Mouse (Mus musculus) heart, embryonic 10.5 days (tissue): ENCODE measurements around the gene Rad9a. TPM values are rescaled to one million over a fixed set of nuclear protein-coding genes. Genes with fewer than 3 reads are reported as not detected.

Source experiments
- DNase-seq: peaks from one replicate; pipeline ENCODE4 v3.0.0-alpha.2; 2017; ENCODE audit warnings: low spot score
- H3K27ac ChIP-seq: fragments of 300-500 bp; sonication (generic); 2 replicates; pipeline ENCODE4 v1.5.1; 2016; ENCODE audit warnings: mild to moderate bottlenecking
- H3K27me3 ChIP-seq: fragments of 300-500 bp; sonication (generic); 2 replicates; pipeline ENCODE4 v1.6.1; 2016; ENCODE audit warnings: mild to moderate bottlenecking; ENCODE audit not compliant: poor library complexity, insufficient read depth, severe bottlenecking
- H3K36me3 ChIP-seq: fragments of 300-500 bp; sonication (generic); 2 replicates; pipeline ENCODE4 v1.6.1; 2016; ENCODE audit warnings: mild to moderate bottlenecking, moderate library complexity
- H3K4me1 ChIP-seq: fragments of 300-500 bp; sonication (generic); 2 replicates; pipeline ENCODE4 v1.6.1; 2016; ENCODE audit warnings: mild to moderate bottlenecking
- H3K4me3 ChIP-seq: fragments of 300-500 bp; sonication (generic); 2 replicates; pipeline ENCODE4 v1.5.1; 2016; ENCODE audit warnings: mild to moderate bottlenecking, moderate library complexity
- H3K9me3 ChIP-seq: fragments of 300-500 bp; sonication (generic); 2 replicates; pipeline ENCODE4 v1.6.1; 2016; ENCODE audit warnings: mild to moderate bottlenecking, moderate library complexity
- WGBS: fragments of 180-500 bp; shearing (Covaris S2); methylation state at CpG from one replicate; pipeline ENCODE4 v1.1.7; 2016; 5-methylcytosine and 5-hydroxymethylcytosine counted together
- polyA plus RNA-seq: library from polyadenylated mRNA; unstranded; fragments of >200 nt; fragmentation: Nextera tagmentation; extraction: Ambion mirVana; gene quantifications from 2 replicates; pipeline ENCODE4 v1.2.1, GENCODE M21; 2016

The Rad9a gene
- polyA plus RNA-seq, 1 experiment from 2014 or later: 40.0 TPM

DNA sequence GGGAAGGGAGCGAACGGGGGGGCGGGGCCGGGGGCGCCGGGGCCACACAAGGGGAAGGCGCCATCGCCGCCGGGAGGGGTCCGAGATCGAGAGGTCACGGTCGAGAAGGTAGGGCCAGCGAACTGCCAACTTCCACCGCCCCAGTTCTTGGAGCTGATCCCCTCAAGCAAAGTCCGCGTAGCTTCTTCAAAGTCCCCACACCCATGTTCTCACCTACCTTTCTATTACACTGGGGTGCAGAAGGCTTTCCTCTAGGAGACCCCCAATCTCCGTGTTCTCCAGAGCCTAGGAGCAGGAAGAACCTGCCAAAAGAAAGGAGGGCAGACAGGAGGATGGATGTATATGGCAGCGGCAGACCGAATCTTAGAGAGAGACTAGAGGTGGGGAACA is 14.0 kb upstream of the Rad9a start:
- peak overlapping the region; percentile 91 for H3K27ac ChIP-seq
- no peaks in the 10 kb centered on the region for H3K9me3 ChIP-seq
- H3K27me3 ChIP-seq: peaks cover 87% of the 10 kb centered on the region
- H3K4me3 ChIP-seq: peak overlapping the region; percentile 75
- DNase-seq: no peak
- 3% methylated on average over 20 of the region's 21 CpGs for whole genome bisulfite sequencing
- H3K36me3 ChIP-seq: 0 out of 2 replicates have a peak, but pooled peaks cover 1% of the 10 kb centered on the region
- H3K4me1 ChIP-seq: peaks cover 67% of the 10 kb centered on the region

DNA sequence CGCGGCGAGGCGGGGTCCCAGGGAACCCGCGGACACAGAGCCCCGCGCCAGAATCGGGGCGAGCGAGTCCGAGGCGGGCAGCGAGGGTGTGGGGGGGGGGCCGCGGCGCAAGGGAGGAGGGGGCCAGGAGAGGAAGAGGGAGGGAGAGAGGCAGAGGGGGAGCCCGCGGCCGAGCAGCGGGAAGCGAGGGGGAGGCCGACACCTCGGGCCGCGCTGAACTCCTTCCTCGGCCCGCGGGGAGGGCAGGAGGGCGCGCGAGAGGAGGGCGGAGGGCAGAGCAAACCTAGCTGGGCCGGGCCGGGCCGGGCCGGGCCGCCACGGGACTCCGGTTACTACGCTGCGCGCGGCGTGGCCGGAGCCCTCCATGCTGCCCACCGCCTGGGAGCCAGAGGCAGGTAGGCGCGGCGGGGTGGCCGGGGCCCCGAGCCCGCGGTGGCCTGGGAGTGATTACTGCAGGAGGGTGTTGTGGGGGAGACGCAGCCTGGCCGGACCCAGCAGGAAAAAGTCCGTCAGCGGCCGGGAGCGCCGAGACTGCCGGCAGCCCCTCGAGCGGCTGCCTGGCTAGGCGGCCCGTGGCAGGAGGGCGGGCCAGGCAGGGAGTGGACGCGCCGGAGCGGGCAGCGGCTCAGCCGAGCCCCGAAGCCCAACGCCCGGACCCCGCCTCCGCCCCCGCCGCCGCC is 13.4 kb upstream of the Rad9a start:
- WGBS: under 1% methylated on average over 52 of the region's 81 CpGs
- peak overlapping the region; percentile 75 for H3K4me3 ChIP-seq
- H3K36me3 ChIP-seq: no peaks in the 10 kb centered on the region
- peaks cover 62% of the 10 kb centered on the region for H3K4me1 ChIP-seq
- H3K27ac ChIP-seq: peak overlapping the region; percentile 91
- H3K9me3 ChIP-seq: no peaks in the 10 kb centered on the region
- peaks cover 87% of the 10 kb centered on the region for H3K27me3 ChIP-seq
- DNase-seq: no peak

DNA sequence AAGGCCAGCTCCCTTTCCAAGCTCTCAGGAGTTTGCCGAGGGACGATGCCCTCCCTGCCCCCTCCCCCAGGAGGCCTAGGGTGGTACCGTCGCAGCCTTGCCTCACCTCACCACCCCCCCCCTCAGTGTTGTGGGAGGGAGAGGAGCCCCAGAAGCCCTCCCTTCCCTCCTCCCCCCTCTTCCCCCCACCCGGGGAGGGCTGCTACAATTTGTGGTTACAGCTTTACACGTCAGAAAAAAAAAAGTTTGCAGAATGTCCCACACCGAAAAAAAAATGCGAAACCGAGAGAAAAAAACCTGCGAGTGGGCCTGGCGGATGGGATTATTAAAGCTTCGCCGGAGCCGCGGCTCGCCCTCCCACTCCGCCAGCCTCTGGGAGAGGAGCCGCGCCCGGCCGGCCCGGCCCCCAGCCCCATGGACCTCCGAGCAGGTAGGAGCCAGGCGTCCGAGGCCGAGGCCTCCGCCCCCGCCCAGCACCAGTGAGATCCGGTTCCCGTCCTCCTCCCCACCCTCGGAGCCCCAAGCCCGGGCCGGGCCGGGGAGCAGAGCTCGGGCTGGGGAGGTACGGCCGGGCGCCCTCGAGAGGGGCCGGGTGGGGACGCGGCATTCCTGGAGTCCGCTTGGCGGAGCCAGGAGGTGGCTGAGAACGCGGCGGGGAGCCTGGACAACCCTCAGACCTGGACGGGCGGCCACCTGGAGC is 12.8 kb upstream of the Rad9a start, which contains the start of the genes Clcf1 and AC109138.7:
Clcf1 (plus strand) TSS at position 168 of the 700 bp plus-strand sequence.
AC109138.7 (plus strand) TSS at position 287 of the 700 bp plus-strand sequence.
- no peaks in the 10 kb centered on the region for H3K9me3 ChIP-seq
- under 1% methylated on average over 49 of the region's 49 CpGs for WGBS
- H3K27ac ChIP-seq: peak within 1 kb of the TSS; percentile 91
- H3K36me3 ChIP-seq: no peaks in the 10 kb centered on the region
- no peak for DNase-seq
- H3K27me3 ChIP-seq: peaks cover 89% of the 10 kb centered on the region
- H3K4me3 ChIP-seq: peak within 1 kb of the TSS; percentile 75
- peaks cover 62% of the 10 kb centered on the region for H3K4me1 ChIP-seq

DNA sequence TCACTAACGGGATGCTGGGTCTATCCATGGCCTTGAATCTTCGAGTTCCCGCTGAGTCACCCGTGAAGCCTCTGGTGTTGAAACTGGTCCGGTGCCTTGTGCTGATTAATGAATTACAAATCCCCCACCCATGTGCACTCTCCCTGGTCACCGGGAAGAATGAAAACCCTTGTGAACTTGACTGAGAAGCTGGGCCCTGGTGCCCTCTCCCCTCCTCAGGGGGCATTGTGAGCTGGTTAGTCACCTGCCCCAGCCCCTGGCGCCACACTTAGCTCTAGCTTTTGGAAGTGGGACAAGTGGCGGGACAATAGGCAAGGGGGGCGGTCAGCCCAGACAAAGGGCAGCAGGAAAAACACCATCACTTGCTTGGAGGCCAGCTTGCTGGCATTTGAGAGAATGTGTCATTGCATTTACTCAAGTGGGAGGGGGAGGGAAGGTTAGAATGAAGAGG is 12.1 kb upstream of the Rad9a start:
- Histone ChIP-seq H3K4me3 (peak overlapping the region; percentile 75), H3K9me3 (no peaks in the 10 kb centered on the region), H3K27me3 (peaks cover 96% of the 10 kb centered on the region), H3K4me1 (peaks cover 67% of the 10 kb centered on the region), H3K36me3 (no peaks in the 10 kb centered on the region), H3K27ac (peak overlapping the region; percentile 91)
- no peak for DNase-seq
- 4% methylated on average over 9 of the region's 9 CpGs for WGBS

DNA sequence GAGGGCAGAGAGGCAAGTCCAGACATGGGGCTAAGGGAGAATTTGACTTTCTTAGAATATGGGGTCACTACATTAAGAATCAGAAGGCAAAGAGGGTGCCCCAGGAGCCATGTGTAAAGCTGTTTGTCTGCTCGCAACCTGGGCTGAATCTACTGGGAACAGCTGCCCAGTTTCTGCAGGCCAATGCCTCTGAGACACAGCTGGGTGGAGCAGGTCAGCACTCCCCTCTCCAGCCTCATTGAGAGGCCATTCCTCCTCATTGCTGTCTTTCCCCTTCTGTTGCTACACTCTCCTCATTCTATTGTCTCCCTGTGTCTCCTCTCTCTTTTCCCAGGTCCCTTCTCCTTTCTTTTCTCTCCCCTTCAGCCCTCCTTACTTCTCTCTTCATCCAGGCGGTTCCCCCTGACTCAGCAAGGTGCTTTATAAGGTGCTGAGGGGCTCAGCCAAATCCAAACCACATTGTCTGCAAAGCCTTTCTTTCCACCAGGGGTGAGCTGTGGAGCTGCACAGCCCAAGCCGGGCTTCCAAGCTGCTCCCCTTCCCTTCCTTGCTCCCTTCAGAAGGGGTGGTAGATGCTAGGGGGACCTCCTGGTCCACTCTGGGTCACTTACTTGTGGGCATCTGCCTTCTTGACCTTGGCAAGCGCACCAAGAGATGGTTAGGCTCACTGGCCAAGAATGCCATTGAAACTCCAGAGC is 10.6 kb upstream of the Rad9a start:
- no peaks in the 10 kb centered on the region for H3K9me3 ChIP-seq
- no peak for DNase-seq
- 0 out of 2 replicates have a peak overlapping the region, but pooled peaks have one; percentile 47 for H3K27ac ChIP-seq
- peaks cover 57% of the 10 kb centered on the region for H3K4me1 ChIP-seq
- peaks cover 82% of the 10 kb centered on the region for H3K27me3 ChIP-seq
- 16% methylated on average over 4 of the region's 4 CpGs for WGBS
- H3K36me3 ChIP-seq: no peaks in the 10 kb centered on the region
- H3K4me3 ChIP-seq: no peak overlapping the region

DNA sequence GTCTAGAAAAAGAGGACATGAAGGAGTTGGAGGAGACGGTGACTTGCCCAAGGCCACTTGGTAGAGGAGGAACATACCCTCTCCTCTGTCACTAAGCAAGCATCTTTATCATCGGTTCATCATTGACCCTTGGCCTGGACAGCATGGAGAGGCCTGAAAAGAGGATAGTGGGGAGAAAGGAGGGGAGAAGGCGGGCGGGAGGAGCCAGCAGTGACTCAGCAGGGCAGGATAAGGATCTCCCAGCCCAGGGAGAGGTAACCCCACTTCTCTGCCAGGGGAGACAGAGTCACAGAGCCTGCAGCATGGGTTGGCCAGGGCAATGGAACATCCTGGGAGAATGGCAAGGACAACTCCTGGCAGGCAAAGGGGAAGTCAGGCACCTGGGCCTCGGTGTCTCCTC is 7.1 kb upstream of the Rad9a start:
- H3K27me3 ChIP-seq: peaks cover 73% of the 10 kb centered on the region
- H3K27ac ChIP-seq: no peak overlapping the region
- 68% methylated on average over 5 of the region's 5 CpGs for WGBS
- no peak for DNase-seq
- no peaks in the 10 kb centered on the region for H3K9me3 ChIP-seq
- peaks cover 23% of the 10 kb centered on the region for H3K4me1 ChIP-seq
- no peak overlapping the region for H3K4me3 ChIP-seq
- no peaks in the 10 kb centered on the region for H3K36me3 ChIP-seq

DNA sequence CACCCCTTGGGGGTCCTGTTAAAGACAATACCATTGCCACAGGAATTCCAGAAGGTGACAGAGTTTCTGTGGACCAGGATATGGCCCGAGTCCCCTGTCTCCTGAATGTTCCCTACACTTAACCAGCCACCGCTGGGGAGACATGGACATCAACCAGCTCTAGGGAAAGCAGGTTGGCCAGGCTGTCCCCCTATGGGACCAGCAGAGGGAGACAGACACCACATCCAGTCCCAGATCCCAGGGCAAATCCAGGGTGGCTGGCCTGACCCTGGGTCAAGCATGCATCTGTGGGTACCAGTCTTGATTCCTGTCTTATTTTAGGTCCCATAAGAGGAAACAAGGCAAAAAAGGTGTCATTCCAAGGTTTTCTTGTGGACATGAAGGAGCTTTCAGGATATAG is 5.5 kb upstream of the Rad9a start:
- 0% methylated on average over 2 of the region's 2 CpGs for WGBS
- H3K9me3 ChIP-seq: no peaks in the 10 kb centered on the region
- peaks cover 18% of the 10 kb centered on the region for H3K4me1 ChIP-seq
- peak; percentile 90 for DNase-seq
- no peak overlapping the region for H3K4me3 ChIP-seq
- no peaks in the 10 kb centered on the region for H3K36me3 ChIP-seq
- no peak overlapping the region for H3K27ac ChIP-seq
- H3K27me3 ChIP-seq: peaks cover 57% of the 10 kb centered on the region

DNA sequence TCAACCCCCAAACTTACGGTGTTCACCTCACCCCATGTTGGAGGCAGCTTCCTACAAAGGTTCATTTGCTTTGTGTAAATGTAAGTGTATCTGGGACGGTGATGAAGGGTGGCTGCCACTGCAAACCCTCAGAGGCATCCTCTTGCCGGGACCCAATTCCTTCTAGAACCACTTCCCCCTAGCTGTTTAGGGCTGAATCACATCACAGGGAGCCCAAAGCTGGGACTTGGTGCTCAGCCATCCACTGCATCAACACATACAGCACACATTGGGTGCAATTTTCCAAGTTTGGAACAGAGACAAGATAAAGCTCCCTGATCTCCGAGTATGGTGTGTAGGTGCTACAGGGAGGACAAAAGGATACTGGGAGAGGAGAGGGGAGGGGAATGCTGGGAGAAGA is 3.4 kb upstream of the Rad9a start:
- peaks cover 36% of the 10 kb centered on the region for H3K27me3 ChIP-seq
- 58% methylated on average over 4 of the region's 4 CpGs for WGBS
- DNase-seq: no peak
- H3K9me3 ChIP-seq: no peaks in the 10 kb centered on the region
- H3K27ac ChIP-seq: no peak overlapping the region
- peaks cover 28% of the 10 kb centered on the region for H3K4me1 ChIP-seq
- no peak overlapping the region for H3K4me3 ChIP-seq
- peaks cover 6% of the 10 kb centered on the region; the same call in 1 of the 2 replicates for H3K36me3 ChIP-seq

DNA sequence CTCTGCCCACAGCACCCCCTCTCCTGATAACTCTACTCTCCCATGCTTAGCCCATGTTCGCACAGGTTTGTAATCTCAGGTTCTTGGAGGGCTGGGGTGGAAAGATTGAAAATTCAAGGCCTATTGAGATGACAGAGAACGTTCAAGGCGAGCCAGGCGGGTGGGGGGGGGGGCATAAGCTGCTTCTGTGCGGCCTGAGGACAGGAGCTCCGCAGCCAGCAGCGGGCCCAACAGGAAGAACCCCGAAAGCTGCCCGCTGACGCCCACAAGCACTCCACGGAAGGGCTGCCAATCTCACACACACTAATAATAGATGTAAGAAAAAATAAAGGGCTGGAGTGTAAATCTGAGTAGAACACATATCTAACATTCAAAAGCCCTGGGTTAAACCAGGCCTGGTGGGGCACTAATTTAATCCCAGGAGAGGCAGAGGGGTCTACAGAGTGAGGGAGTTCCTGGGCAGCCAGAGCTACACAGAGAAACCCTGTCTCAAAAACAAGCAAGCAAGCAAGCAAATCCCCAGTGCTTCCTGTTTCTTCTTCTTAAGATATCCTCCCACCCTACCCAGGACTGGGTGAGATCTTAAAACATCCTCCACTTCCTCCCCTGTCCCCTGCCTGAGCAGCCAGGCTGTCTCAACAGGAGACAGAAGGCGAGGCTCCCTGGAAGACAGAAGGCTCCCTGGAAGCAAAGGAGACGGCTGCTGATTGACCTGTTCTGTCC is 2.3 kb upstream of the Rad9a start:
- Histone ChIP-seq H3K4me3 (no peak overlapping the region), H3K36me3 (peaks cover 17% of the 10 kb centered on the region), H3K9me3 (no peaks in the 10 kb centered on the region), H3K27me3 (peaks cover 28% of the 10 kb centered on the region), H3K27ac (no peak overlapping the region), H3K4me1 (peaks cover 34% of the 10 kb centered on the region)
- no peak for DNase-seq
- 54% methylated on average over 13 of the region's 13 CpGs for WGBS

DNA sequence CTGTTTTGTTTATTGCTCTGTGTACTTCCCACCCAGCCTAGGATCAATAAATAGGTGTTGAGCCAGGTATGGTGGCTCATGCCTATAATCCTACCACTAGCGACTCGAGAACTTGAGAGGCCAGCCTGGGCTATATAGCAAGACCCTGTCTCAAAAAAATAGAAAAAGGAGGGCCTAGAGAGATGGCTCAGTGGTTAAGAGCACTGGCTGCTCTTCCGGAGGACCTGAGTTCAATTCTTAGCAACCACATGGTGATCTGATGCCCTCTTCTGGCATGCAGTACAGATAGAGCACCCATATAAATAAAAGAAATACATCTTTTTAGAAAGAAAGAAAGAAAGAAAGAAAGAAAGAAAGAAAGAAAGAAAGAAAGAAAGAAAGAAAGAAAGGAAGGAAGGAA is 1.7 kb upstream of the Rad9a start:
- WGBS: 55% methylated on average over 3 of the region's 3 CpGs

DNA sequence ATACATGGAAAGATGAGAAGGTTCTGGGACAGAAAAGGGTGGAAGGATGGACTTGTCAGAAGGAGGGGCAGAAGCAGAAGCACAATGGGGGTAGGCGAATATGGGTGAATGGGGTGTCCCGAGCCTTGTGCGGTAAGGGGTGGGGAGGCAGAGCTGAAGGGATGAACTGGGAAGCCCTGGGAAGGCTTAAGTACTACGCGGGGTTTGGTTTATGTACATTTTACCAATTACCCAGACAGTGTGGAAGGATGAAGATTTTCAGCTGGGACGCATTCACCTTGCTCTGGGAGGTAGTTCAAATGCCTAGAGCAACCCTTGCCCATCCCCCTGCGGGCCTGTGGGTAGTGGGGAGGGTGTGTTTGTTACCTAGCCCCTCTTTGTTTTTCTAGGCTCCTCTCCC is 687 bp upstream of the Rad9a start:
- no peak for DNase-seq
- H3K27me3 ChIP-seq: peaks cover 25% of the 10 kb centered on the region
- WGBS: 34% methylated on average over 7 of the region's 7 CpGs
- H3K9me3 ChIP-seq: no peaks in the 10 kb centered on the region
- H3K4me3 ChIP-seq: peak overlapping the region; percentile 73
- H3K4me1 ChIP-seq: peaks cover 33% of the 10 kb centered on the region
- H3K36me3 ChIP-seq: peaks cover 32% of the 10 kb centered on the region
- peak overlapping the region; percentile 92 for H3K27ac ChIP-seq

More for the DNA sequence above, 1.7 kb upstream of the Rad9a start:
- Histone ChIP-seq H3K4me3 (no peak overlapping the region), H3K36me3 (peaks cover 23% of the 10 kb centered on the region), H3K9me3 (no peaks in the 10 kb centered on the region), H3K4me1 (peaks cover 33% of the 10 kb centered on the region), H3K27me3 (peaks cover 25% of the 10 kb centered on the region), H3K27ac (no peak overlapping the region)
- DNase-seq: no peak

DNA sequence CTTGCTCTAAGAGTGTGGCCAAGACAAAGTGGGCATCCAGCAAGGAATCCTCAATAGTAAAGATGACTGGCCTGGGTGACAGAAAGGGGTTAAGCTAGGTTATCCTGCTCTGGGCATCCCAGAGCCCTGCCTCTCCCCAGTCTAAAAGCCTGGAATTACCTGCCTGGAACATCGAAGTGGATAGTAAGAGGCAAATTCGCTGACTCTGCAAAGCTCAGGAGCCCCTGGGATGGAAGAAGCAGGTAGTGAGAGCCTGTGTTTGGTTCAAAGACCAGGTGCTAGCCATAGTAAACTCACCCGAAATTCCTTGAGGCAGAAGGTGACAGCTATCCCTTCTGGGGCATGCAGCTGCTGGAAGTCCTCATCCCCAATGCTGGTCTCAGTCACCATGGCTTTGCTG is 4.3 kb downstream of the Rad9a start:
- Histone ChIP-seq H3K4me3 (no peak overlapping the region), H3K4me1 (peaks cover 61% of the 10 kb centered on the region), H3K27ac (no peak overlapping the region), H3K9me3 (no peaks in the 10 kb centered on the region), H3K36me3 (peaks cover 73% of the 10 kb centered on the region), H3K27me3 (no peaks in the 10 kb centered on the region)
- 63% methylated on average over 3 of the region's 3 CpGs for WGBS
- no peak for DNase-seq
